Mouse (Mus musculus) kidney, postnatal 0 days (tissue): ENCODE measurements around the gene Proser2. TPM values are rescaled to one million over a fixed set of nuclear protein-coding genes. Genes with fewer than 3 reads are reported as not detected.

ENCODE experiments used
- ATAC-seq: fragments of 200-750 bp; cut with Nextera tagmentation; replicated peaks from 2 replicates; pipeline ENCODE4 v1.8.0; 2017; ENCODE audit warnings: low read depth, moderate number of reproducible peaks, moderate TSS enrichment, moderate library complexity; ENCODE audit not compliant: low FRiP score
- DNase-seq: peaks from one replicate; pipeline ENCODE4 v3.0.0-alpha.2; 2016; ENCODE audit warnings: low spot score
- H3K27ac ChIP-seq: fragments of 300-500 bp; sonication (generic); 2 replicates; pipeline ENCODE4 v1.5.1; 2014; ENCODE audit warnings: mild to moderate bottlenecking
- H3K27me3 ChIP-seq: fragments of 300-500 bp; sonication (generic); 2 replicates; pipeline ENCODE4 v1.6.1; 2014; ENCODE audit warnings: low read length, mixed read lengths; ENCODE audit not compliant: insufficient read depth
- H3K36me3 ChIP-seq: fragments of 300-500 bp; sonication (generic); 2 replicates; pipeline ENCODE4 v1.6.1; 2014; ENCODE audit warnings: low read length, mixed read lengths; ENCODE audit not compliant: insufficient read depth
- H3K4me1 ChIP-seq: fragments of 300-500 bp; sonication (generic); replicated peaks from 2 replicates; pipeline ENCODE4 v1.6.1; 2014; ENCODE audit warnings: antibody characterized with exemption, low read length, mixed read lengths; ENCODE audit not compliant: insufficient read depth
- H3K4me2 ChIP-seq: fragments of 300-500 bp; sonication (generic); 2 replicates; pipeline ENCODE4 v1.6.1; 2014; ENCODE audit warnings: mild to moderate bottlenecking, low read length, moderate library complexity, mixed read lengths
- H3K4me3 ChIP-seq: fragments of 300-500 bp; sonication (generic); replicated peaks from 2 replicates; pipeline ENCODE4 v1.5.1; 2014; ENCODE audit warnings: low read depth, low read length
- H3K9ac ChIP-seq: fragments of 300-500 bp; sonication (generic); 2 replicates; pipeline ENCODE4 v1.6.1; 2014; ENCODE audit warnings: low read depth, low read length
- H3K9me3 ChIP-seq: fragments of 300-500 bp; sonication (generic); replicated peaks from 2 replicates; pipeline ENCODE4 v1.6.1; 2016; ENCODE audit warnings: low read length, inconsistent platforms, mixed read lengths
- CTCF ChIP-seq: IDR thresholded peaks from 2 replicates; pipeline ENCODE4 v1.5.1; 2016; ENCODE audit warnings: antibody characterized with exemption, low read depth, mild to moderate bottlenecking, moderate library complexity
- WGBS: fragments of 180-500 bp; shearing (Covaris S2); extraction: QIAGEN DNeasy Blood & Tissue Kit; methylation state at CpG from one replicate; pipeline ENCODE4 v1.1.7; 2014; 5-methylcytosine and 5-hydroxymethylcytosine counted together
- polyA plus RNA-seq: library from polyadenylated mRNA; unstranded; fragments of >200 nt; fragmentation: Nextera tagmentation; extraction: Ambion mirVana; gene quantifications from 2 replicates; pipeline ENCODE4 v1.2.1, GENCODE M21; 2015

Proser2 gene
- polyA plus RNA-seq, 1 experiment from 2014 or later, result 16.7 TPM

- no peaks in the 10 kb centered on the region for H3K4me1 ChIP-seq
- H3K4me2 ChIP-seq, result no peak overlapping the region
- no peaks in the 10 kb centered on the region for H3K9me3 ChIP-seq
- 94% methylated on average over 11 of the region's 11 CpGs for WGBS
- H3K9ac ChIP-seq, result no peak overlapping the region
- H3K36me3 ChIP-seq, result peaks cover 42% of the 10 kb centered on the region
- no peak for TF ChIP-seq CTCF
- H3K27ac ChIP-seq, result no peak overlapping the region
- no peak for ATAC-seq
- no peak overlapping the region for H3K4me3 ChIP-seq
- no peaks in the 10 kb centered on the region for H3K27me3 ChIP-seq
- DNase-seq, result no peak
Measured at GRCm38 (mm10) chr2:6055466-6055865, 74.5 kb downstream of the Proser2 start.

GRCm38 (mm10) chr2:6049018-6049417 lies 81.0 kb downstream of the Proser2 start:
- no peak overlapping the region for H3K4me3 ChIP-seq
- H3K4me2 ChIP-seq, result no peak overlapping the region
- H3K27ac ChIP-seq, result no peak overlapping the region
- H3K27me3 ChIP-seq, result no peaks in the 10 kb centered on the region
- DNase-seq (no peak), ATAC-seq (no peak)
- TF ChIP-seq CTCF, result no peak
- 91% methylated on average over 3 of the region's 3 CpGs for WGBS
- peaks cover 49% of the 10 kb centered on the region for H3K36me3 ChIP-seq
- H3K4me1 ChIP-seq, result no peaks in the 10 kb centered on the region
- H3K9me3 ChIP-seq, result no peaks in the 10 kb centered on the region
- no peak overlapping the region for H3K9ac ChIP-seq

GRCm38 (mm10) chr2:6048570-6048969 lies 81.4 kb downstream of the Proser2 start:
- H3K36me3 ChIP-seq, result peaks cover 49% of the 10 kb centered on the region
- WGBS, result 80% methylated on average over 4 of the region's 4 CpGs
- no peak overlapping the region for H3K9ac ChIP-seq
- H3K27me3 ChIP-seq, result no peaks in the 10 kb centered on the region
- no peak overlapping the region for H3K27ac ChIP-seq
- H3K4me3 ChIP-seq, result no peak overlapping the region
- no peak for DNase-seq
- H3K4me2 ChIP-seq, result no peak overlapping the region
- H3K4me1 ChIP-seq, result no peaks in the 10 kb centered on the region
- no peak for ATAC-seq
- no peak for TF ChIP-seq CTCF
- no peaks in the 10 kb centered on the region for H3K9me3 ChIP-seq

Other genes starting within 250 kb of the Proser2 start
- 36.6 and 43.2 TPM in 2 replicates for gene Sec61a2, start 234.8 kb downstream of the Proser2 start, polyA plus RNA-seq
- gene Dhtkd1, start 187.4 kb downstream of the Proser2 start, polyA plus RNA-seq, result 1.8 and 2.2 TPM in 2 replicates
- gene Upf2, start 178.7 kb downstream of the Proser2 start, polyA plus RNA-seq, result 7.3 and 8.0 TPM in 2 replicates
- gene Echdc3, start 82.8 kb upstream of the Proser2 start, polyA plus RNA-seq, result 15.1 and 16.0 TPM in 2 replicates
- 8.8 and 9.8 TPM in 2 replicates for gene Usp6nl, start 192.5 kb upstream of the Proser2 start, polyA plus RNA-seq